Mouse (Mus musculus): ENCODE measurements around the gene Akap8l. TPM values are rescaled to one million over a fixed set of nuclear protein-coding genes. Genes with fewer than 3 reads are reported as not detected.

The Akap8l gene
- polyA plus RNA-seq, 1 experiment from 2014 or later = 82.0 TPM

GRCm38 (mm10) chr17:32307963-32308362, 42.4 kb downstream of the Akap8l start:
- Histone ChIP-seq H3K9me3 (ENCODE audit: low read depth, low read length) (no peaks in the 10 kb centered on the region), H3K4me1 (ENCODE audit: insufficient read depth) (no peaks in the 10 kb centered on the region), H3K4me3 (ENCODE audit: low read depth, low read length) (no peak overlapping the region), H3K27me3 (ENCODE audit: insufficient read depth, low read length) (no peaks in the 10 kb centered on the region), H3K36me3 (ENCODE audit: insufficient read depth) (peaks cover 100% of the 10 kb centered on the region), H3K27ac (ENCODE audit: low read depth) (no peak overlapping the region), H3K4me2 (no peak overlapping the region), H3K9ac (no peak overlapping the region)
- DNase-seq (no peak), ATAC-seq (ENCODE audit: insufficient read depth) (no peak)
- WGBS = 86% methylated on average over 4 of the region's 4 CpGs
- no peak for TF ChIP-seq CTCF (IDR thresholded peaks at IDR 0.05; ENCODE audit: low read depth)

GRCm38 (mm10) chr17:32298125-32298524, 52.3 kb downstream of the Akap8l start:
- no peak overlapping the region for H3K9ac ChIP-seq
- H3K27me3 ChIP-seq (ENCODE audit: insufficient read depth, low read length) = no peaks in the 10 kb centered on the region
- peak; percentile 26 for TF ChIP-seq CTCF (IDR thresholded peaks at IDR 0.05; ENCODE audit: low read depth)
- no peaks in the 10 kb centered on the region for H3K4me1 ChIP-seq (ENCODE audit: insufficient read depth)
- no peak for DNase-seq
- no peak overlapping the region for H3K27ac ChIP-seq (ENCODE audit: low read depth)
- H3K4me3 ChIP-seq (ENCODE audit: low read depth, low read length) = no peak overlapping the region
- H3K36me3 ChIP-seq (ENCODE audit: insufficient read depth) = peaks cover 6% of the 10 kb centered on the region; the same call in 1 of the 2 replicates
- no peaks in the 10 kb centered on the region for H3K9me3 ChIP-seq (ENCODE audit: low read depth, low read length)
- no peak for ATAC-seq (ENCODE audit: insufficient read depth)
- WGBS = 74% methylated on average over 1 of the region's 1 CpGs
- H3K4me2 ChIP-seq = no peak overlapping the region

- Histone ChIP-seq H3K27me3 (ENCODE audit: insufficient read depth, low read length) (no peaks in the 10 kb centered on the region), H3K27ac (ENCODE audit: low read depth) (no peak overlapping the region), H3K4me2 (no peak overlapping the region), H3K4me1 (ENCODE audit: insufficient read depth) (no peaks in the 10 kb centered on the region), H3K9me3 (ENCODE audit: low read depth, low read length) (no peaks in the 10 kb centered on the region), H3K4me3 (ENCODE audit: low read depth, low read length) (no peak overlapping the region), H3K36me3 (ENCODE audit: insufficient read depth) (no peaks in the 10 kb centered on the region), H3K9ac (no peak overlapping the region)
- no peak for ATAC-seq (ENCODE audit: insufficient read depth)
- DNase-seq = no peak
- TF ChIP-seq CTCF (IDR thresholded peaks at IDR 0.05; ENCODE audit: low read depth) = no peak
- 60% methylated on average over 2 of the region's 2 CpGs for WGBS
These were observed 54.5 kb downstream of the Akap8l start for GRCm38 (mm10) chr17:32295901-32296300.

- no peaks in the 10 kb centered on the region for H3K27me3 ChIP-seq (ENCODE audit: insufficient read depth, low read length)
- no peak overlapping the region for H3K27ac ChIP-seq (ENCODE audit: low read depth)
- no peak overlapping the region for H3K9ac ChIP-seq
- H3K4me1 ChIP-seq (ENCODE audit: insufficient read depth) = no peaks in the 10 kb centered on the region
- no peaks in the 10 kb centered on the region for H3K9me3 ChIP-seq (ENCODE audit: low read depth, low read length)
- no peak overlapping the region for H3K4me3 ChIP-seq (ENCODE audit: low read depth, low read length)
- H3K36me3 ChIP-seq (ENCODE audit: insufficient read depth) = no peaks in the 10 kb centered on the region
- TF ChIP-seq CTCF (IDR thresholded peaks at IDR 0.05; ENCODE audit: low read depth) = no peak
- ATAC-seq (ENCODE audit: insufficient read depth) (no peak), DNase-seq (no peak)
- 81% methylated on average over 4 of the region's 4 CpGs for WGBS
- H3K4me2 ChIP-seq = no peak overlapping the region
These were observed 55.2 kb downstream of the Akap8l start for GRCm38 (mm10) chr17:32295160-32295559.

- Histone ChIP-seq H3K9me3 (ENCODE audit: low read depth, low read length) (no peaks in the 10 kb centered on the region), H3K27me3 (ENCODE audit: insufficient read depth, low read length) (no peaks in the 10 kb centered on the region), H3K36me3 (ENCODE audit: insufficient read depth) (no peaks in the 10 kb centered on the region), H3K9ac (peak overlapping the region; percentile 97), H3K4me2 (peak overlapping the region; percentile 81), H3K4me1 (ENCODE audit: insufficient read depth) (peaks cover 11% of the 10 kb centered on the region; the same call in 1 of the 2 replicates), H3K27ac (ENCODE audit: low read depth) (peak overlapping the region; percentile 99; the same call in 1 of the 2 replicates), H3K4me3 (ENCODE audit: low read depth, low read length) (peak overlapping the region; percentile 95)
- no peak for ATAC-seq (ENCODE audit: insufficient read depth)
- WGBS = 37% methylated on average over 6 of the region's 6 CpGs
- no peak for TF ChIP-seq CTCF (IDR thresholded peaks at IDR 0.05; ENCODE audit: low read depth)
- no peak for DNase-seq
These were observed 65.2 kb downstream of the Akap8l start for GRCm38 (mm10) chr17:32285138-32285670.

- under 1% methylated on average over 100 of the region's 100 CpGs for WGBS
- peaks cover 11% of the 10 kb centered on the region; the same call in 1 of the 2 replicates for H3K4me1 ChIP-seq (ENCODE audit: insufficient read depth)
- H3K36me3 ChIP-seq (ENCODE audit: insufficient read depth) = no peaks in the 10 kb centered on the region
- ATAC-seq (ENCODE audit: insufficient read depth) = peak; percentile 93
- peak; percentile 96 for DNase-seq
- peak within 1 kb of the TSS; percentile 95 for H3K4me3 ChIP-seq (ENCODE audit: low read depth, low read length)
- H3K9ac ChIP-seq = peak within 1 kb of the TSS; percentile 97
- H3K27ac ChIP-seq (ENCODE audit: low read depth) = peak within 1 kb of the TSS; percentile 99
- H3K27me3 ChIP-seq (ENCODE audit: insufficient read depth, low read length) = no peaks in the 10 kb centered on the region
- H3K9me3 ChIP-seq (ENCODE audit: low read depth, low read length) = no peaks in the 10 kb centered on the region
- TF ChIP-seq CTCF (IDR thresholded peaks at IDR 0.05; ENCODE audit: low read depth) = no peak
- H3K4me2 ChIP-seq = peak within 1 kb of the TSS; percentile 81
These were observed 65.9 kb downstream of the Akap8l start, which contains the start of gene Brd4 for GRCm38 (mm10) chr17:32284262-32285137. TSS of gene Brd4 (minus strand) at chr17:32284722.

GRCm38 (mm10) chr17:32283771-32284221, 66.6 kb downstream of the Akap8l start:
- Histone ChIP-seq H3K9ac (peak overlapping the region; percentile 97), H3K27me3 (ENCODE audit: insufficient read depth, low read length) (no peaks in the 10 kb centered on the region), H3K4me3 (ENCODE audit: low read depth, low read length) (peak overlapping the region; percentile 95), H3K27ac (ENCODE audit: low read depth) (peak overlapping the region; percentile 99), H3K4me2 (peak overlapping the region; percentile 81), H3K9me3 (ENCODE audit: low read depth, low read length) (no peaks in the 10 kb centered on the region), H3K4me1 (ENCODE audit: insufficient read depth) (peaks cover 11% of the 10 kb centered on the region; the same call in 1 of the 2 replicates), H3K36me3 (ENCODE audit: insufficient read depth) (no peaks in the 10 kb centered on the region)
- DNase-seq (peak; percentile 74), ATAC-seq (ENCODE audit: insufficient read depth) (peak; percentile 72)
- 0% methylated on average over 9 of the region's 41 CpGs for WGBS
- TF ChIP-seq CTCF (IDR thresholded peaks at IDR 0.05; ENCODE audit: low read depth) = no peak
